Mouse (Mus musculus): Measurements from ENCODE around the gene Gm20431. TPM values are rescaled to one million over a fixed set of nuclear protein-coding genes. Genes with fewer than 3 reads are reported as not detected.

Gene Gm20431
- polyA plus RNA-seq, 1 experiment from 2014 or later, result 4.9 TPM

GRCm38 (mm10) chr2:167700018-167700417, 38.7 kb upstream of the Gm20431 start:
- H3K36me3 ChIP-seq (ENCODE audit: control insufficient read depth, insufficient read depth, low read length), result no peaks in the 10 kb centered on the region
- no peak overlapping the region for H3K9ac ChIP-seq (ENCODE audit: low read length)
- no peak overlapping the region for H3K4me2 ChIP-seq (ENCODE audit: low read depth, severe bottlenecking)
- ATAC-seq (ENCODE audit: insufficient number of reproducible peaks, low FRiP score, low TSS enrichment, low read depth) (no peak), DNase-seq (ENCODE audit: low spot score) (no peak)
- H3K9me3 ChIP-seq (ENCODE audit: control insufficient read depth, low read length), result no peaks in the 10 kb centered on the region; the same call in 1 of the 2 replicates
- H3K27ac ChIP-seq (replicated peaks; ENCODE audit: low read depth, low read length), result no peak overlapping the region
- WGBS, result 78% methylated on average over 5 of the region's 5 CpGs
- no peaks in the 10 kb centered on the region for H3K4me1 ChIP-seq (ENCODE audit: control insufficient read depth, insufficient read depth, low read length)
- H3K4me3 ChIP-seq (ENCODE audit: low read depth, low read length), result no peak overlapping the region
- no peaks in the 10 kb centered on the region for H3K27me3 ChIP-seq (ENCODE audit: control insufficient read depth, insufficient read depth, low read length)

- H3K27ac ChIP-seq (replicated peaks; ENCODE audit: low read depth, low read length), result no peak overlapping the region
- no peaks in the 10 kb centered on the region for H3K4me1 ChIP-seq (ENCODE audit: control insufficient read depth, insufficient read depth, low read length)
- no peaks in the 10 kb centered on the region for H3K27me3 ChIP-seq (ENCODE audit: control insufficient read depth, insufficient read depth, low read length)
- ATAC-seq (ENCODE audit: insufficient number of reproducible peaks, low FRiP score, low TSS enrichment, low read depth) (no peak), DNase-seq (ENCODE audit: low spot score) (no peak)
- H3K36me3 ChIP-seq (ENCODE audit: control insufficient read depth, insufficient read depth, low read length), result no peaks in the 10 kb centered on the region
- no peaks in the 10 kb centered on the region; the same call in 1 of the 2 replicates for H3K9me3 ChIP-seq (ENCODE audit: control insufficient read depth, low read length)
- H3K4me3 ChIP-seq (ENCODE audit: low read depth, low read length), result no peak overlapping the region
- 57% methylated on average over 5 of the region's 5 CpGs for WGBS
- no peak overlapping the region for H3K9ac ChIP-seq (ENCODE audit: low read length)
- no peak overlapping the region for H3K4me2 ChIP-seq (ENCODE audit: low read depth, severe bottlenecking)
These were observed 36.6 kb upstream of the Gm20431 start for GRCm38 (mm10) chr2:167697902-167698301.

GRCm38 (mm10) chr2:167696143-167696542, 34.8 kb upstream of the Gm20431 start:
- Histone ChIP-seq H3K4me3 (ENCODE audit: low read depth, low read length) (no peak overlapping the region), H3K9ac (ENCODE audit: low read length) (no peak overlapping the region), H3K36me3 (ENCODE audit: control insufficient read depth, insufficient read depth, low read length) (no peaks in the 10 kb centered on the region), H3K9me3 (ENCODE audit: control insufficient read depth, low read length) (no peaks in the 10 kb centered on the region; the same call in 1 of the 2 replicates), H3K27me3 (ENCODE audit: control insufficient read depth, insufficient read depth, low read length) (no peaks in the 10 kb centered on the region), H3K27ac (replicated peaks; ENCODE audit: low read depth, low read length) (no peak overlapping the region), H3K4me2 (ENCODE audit: low read depth, severe bottlenecking) (no peak overlapping the region), H3K4me1 (ENCODE audit: control insufficient read depth, insufficient read depth, low read length) (no peaks in the 10 kb centered on the region)
- 70% methylated on average over 7 of the region's 7 CpGs for WGBS
- ATAC-seq (ENCODE audit: insufficient number of reproducible peaks, low FRiP score, low TSS enrichment, low read depth), result no peak
- no peak for DNase-seq (ENCODE audit: low spot score)

GRCm38 (mm10) chr2:167695491-167695890, 34.2 kb upstream of the Gm20431 start:
- no peaks in the 10 kb centered on the region; the same call in 1 of the 2 replicates for H3K9me3 ChIP-seq (ENCODE audit: control insufficient read depth, low read length)
- WGBS, result 85% methylated on average over 14 of the region's 14 CpGs
- no peaks in the 10 kb centered on the region for H3K4me1 ChIP-seq (ENCODE audit: control insufficient read depth, insufficient read depth, low read length)
- DNase-seq (ENCODE audit: low spot score) (no peak), ATAC-seq (ENCODE audit: insufficient number of reproducible peaks, low FRiP score, low TSS enrichment, low read depth) (no peak)
- 0 out of 2 replicates have a peak overlapping the region, but pooled peaks have one; percentile 3 for H3K27ac ChIP-seq (replicated peaks; ENCODE audit: low read depth, low read length)
- H3K9ac ChIP-seq (ENCODE audit: low read length), result no peak overlapping the region
- no peak overlapping the region for H3K4me2 ChIP-seq (ENCODE audit: low read depth, severe bottlenecking)
- H3K36me3 ChIP-seq (ENCODE audit: control insufficient read depth, insufficient read depth, low read length), result no peaks in the 10 kb centered on the region
- peaks cover 5% of the 10 kb centered on the region for H3K27me3 ChIP-seq (ENCODE audit: control insufficient read depth, insufficient read depth, low read length)
- H3K4me3 ChIP-seq (ENCODE audit: low read depth, low read length), result no peak overlapping the region

- Histone ChIP-seq H3K27ac (replicated peaks; ENCODE audit: low read depth, low read length) (no peak overlapping the region), H3K27me3 (ENCODE audit: control insufficient read depth, insufficient read depth, low read length) (peaks cover 8% of the 10 kb centered on the region), H3K4me1 (ENCODE audit: control insufficient read depth, insufficient read depth, low read length) (no peaks in the 10 kb centered on the region), H3K4me2 (ENCODE audit: low read depth, severe bottlenecking) (no peak overlapping the region), H3K9me3 (ENCODE audit: control insufficient read depth, low read length) (no peaks in the 10 kb centered on the region; the same call in 1 of the 2 replicates), H3K36me3 (ENCODE audit: control insufficient read depth, insufficient read depth, low read length) (no peaks in the 10 kb centered on the region), H3K4me3 (ENCODE audit: low read depth, low read length) (no peak overlapping the region), H3K9ac (ENCODE audit: low read length) (no peak overlapping the region)
- WGBS, result 92% methylated on average over 7 of the region's 7 CpGs
- ATAC-seq (ENCODE audit: insufficient number of reproducible peaks, low FRiP score, low TSS enrichment, low read depth) (no peak), DNase-seq (ENCODE audit: low spot score) (no peak)
These were observed 33.7 kb upstream of the Gm20431 start for GRCm38 (mm10) chr2:167694963-167695362.

- Histone ChIP-seq H3K9me3 (ENCODE audit: control insufficient read depth, low read length) (no peaks in the 10 kb centered on the region; the same call in 1 of the 2 replicates), H3K27me3 (ENCODE audit: control insufficient read depth, insufficient read depth, low read length) (peaks cover 15% of the 10 kb centered on the region), H3K36me3 (ENCODE audit: control insufficient read depth, insufficient read depth, low read length) (no peaks in the 10 kb centered on the region), H3K9ac (ENCODE audit: low read length) (no peak overlapping the region), H3K4me1 (ENCODE audit: control insufficient read depth, insufficient read depth, low read length) (peaks cover 7% of the 10 kb centered on the region; the same call in 1 of the 2 replicates), H3K4me2 (ENCODE audit: low read depth, severe bottlenecking) (no peak overlapping the region), H3K27ac (replicated peaks; ENCODE audit: low read depth, low read length) (no peak overlapping the region), H3K4me3 (ENCODE audit: low read depth, low read length) (no peak overlapping the region)
- ATAC-seq (ENCODE audit: insufficient number of reproducible peaks, low FRiP score, low TSS enrichment, low read depth) (no peak), DNase-seq (ENCODE audit: low spot score) (no peak)
- WGBS, result 67% methylated on average over 1 of the region's 1 CpGs
These were observed 32.9 kb upstream of the Gm20431 start for GRCm38 (mm10) chr2:167694244-167694643.

GRCm38 (mm10) chr2:167693540-167693939, 32.2 kb upstream of the Gm20431 start:
- no peak overlapping the region for H3K4me2 ChIP-seq (ENCODE audit: low read depth, severe bottlenecking)
- WGBS, result 94% methylated on average over 2 of the region's 2 CpGs
- no peaks in the 10 kb centered on the region for H3K36me3 ChIP-seq (ENCODE audit: control insufficient read depth, insufficient read depth, low read length)
- peaks cover 16% of the 10 kb centered on the region for H3K27me3 ChIP-seq (ENCODE audit: control insufficient read depth, insufficient read depth, low read length)
- H3K4me1 ChIP-seq (ENCODE audit: control insufficient read depth, insufficient read depth, low read length), result peaks cover 9% of the 10 kb centered on the region; the same call in 1 of the 2 replicates
- H3K9me3 ChIP-seq (ENCODE audit: control insufficient read depth, low read length), result no peaks in the 10 kb centered on the region; the same call in 1 of the 2 replicates
- no peak overlapping the region for H3K4me3 ChIP-seq (ENCODE audit: low read depth, low read length)
- no peak overlapping the region for H3K9ac ChIP-seq (ENCODE audit: low read length)
- H3K27ac ChIP-seq (replicated peaks; ENCODE audit: low read depth, low read length), result no peak overlapping the region
- DNase-seq (ENCODE audit: low spot score) (no peak), ATAC-seq (ENCODE audit: insufficient number of reproducible peaks, low FRiP score, low TSS enrichment, low read depth) (no peak)

GRCm38 (mm10) chr2:167692831-167693230, 31.5 kb upstream of the Gm20431 start:
- H3K4me2 ChIP-seq (ENCODE audit: low read depth, severe bottlenecking), result no peak overlapping the region
- H3K9me3 ChIP-seq (ENCODE audit: control insufficient read depth, low read length), result no peaks in the 10 kb centered on the region; the same call in 1 of the 2 replicates
- peaks cover 16% of the 10 kb centered on the region for H3K27me3 ChIP-seq (ENCODE audit: control insufficient read depth, insufficient read depth, low read length)
- peaks cover 9% of the 10 kb centered on the region; the same call in 1 of the 2 replicates for H3K4me1 ChIP-seq (ENCODE audit: control insufficient read depth, insufficient read depth, low read length)
- H3K27ac ChIP-seq (replicated peaks; ENCODE audit: low read depth, low read length), result no peak overlapping the region
- WGBS, result 74% methylated on average over 3 of the region's 3 CpGs
- no peak overlapping the region for H3K9ac ChIP-seq (ENCODE audit: low read length)
- ATAC-seq (ENCODE audit: insufficient number of reproducible peaks, low FRiP score, low TSS enrichment, low read depth) (no peak), DNase-seq (ENCODE audit: low spot score) (no peak)
- no peak overlapping the region for H3K4me3 ChIP-seq (ENCODE audit: low read depth, low read length)
- H3K36me3 ChIP-seq (ENCODE audit: control insufficient read depth, insufficient read depth, low read length), result no peaks in the 10 kb centered on the region

Measured in limb, embryonic 11.5 days (tissue).